Mouse (Mus musculus) heart, embryonic 14.5 days (tissue): ENCODE data around the gene Neto2. TPM values are rescaled to one million over a fixed set of nuclear protein-coding genes. Genes with fewer than 3 reads are reported as not detected.
A peak's percentile ranks its signal among the peaks of the same experiment; 100 is the strongest.

ENCODE experiments used
- ATAC-seq: fragments of 200-750 bp; cut with Nextera tagmentation; 2 replicates; pipeline ENCODE4 v1.8.0; 2017; ENCODE audit warnings: low read depth, moderate TSS enrichment; ENCODE audit not compliant: insufficient number of reproducible peaks, insufficient read depth, low FRiP score
- H3K27ac ChIP-seq, 2 experiments: fragments of 200-500 bp in 1 of 2; fragments of 300-500 bp in 1 of 2; sonication (generic) in 1 of 2; replicated peaks in 1 of 2; 2 replicates each; pipeline ENCODE4 v1.5.1; 2012 to 2014; ENCODE audit warnings: low read depth in 2 of 2, low read length in 2 of 2, control low read depth in 1 of 2, mild to moderate bottlenecking in 1 of 2, mixed read lengths in 1 of 2; ENCODE audit not compliant: control insufficient read depth in 1 of 2, insufficient read depth in 1 of 2
- H3K27me3 ChIP-seq: fragments of 300-500 bp; sonication (generic); 2 replicates; pipeline ENCODE4 v1.6.1; 2014; ENCODE audit warnings: mild to moderate bottlenecking, low read length, control low read depth; ENCODE audit not compliant: control insufficient read depth, insufficient read depth
- H3K36me3 ChIP-seq: fragments of 300-500 bp; sonication (generic); 2 replicates; pipeline ENCODE4 v1.6.1; 2014; ENCODE audit warnings: mild to moderate bottlenecking, control low read depth, low read length, mixed read lengths; ENCODE audit not compliant: control insufficient read depth, insufficient read depth
- H3K4me1 ChIP-seq, 2 experiments: fragments of 200-500 bp in 1 of 2; fragments of 300-500 bp in 1 of 2; sonication (generic) in 1 of 2; 2 replicates each; pipeline ENCODE4 v1.6.1; 2012 to 2014; ENCODE audit warnings: low read length in 2 of 2, control low read depth in 1 of 2, mixed read lengths in 1 of 2; ENCODE audit not compliant: control insufficient read depth in 2 of 2, insufficient read depth in 2 of 2
- H3K4me2 ChIP-seq: fragments of 300-500 bp; sonication (generic); 2 replicates; pipeline ENCODE4 v1.6.1; 2014; ENCODE audit warnings: mild to moderate bottlenecking, low read length
- H3K4me3 ChIP-seq, 2 experiments: fragments of 200-500 bp in 1 of 2; fragments of 300-500 bp in 1 of 2; sonication (generic) in 1 of 2; 2 replicates each; pipeline ENCODE4 v1.5.1; 2012 to 2014; ENCODE audit warnings: low read length in 2 of 2, mild to moderate bottlenecking in 2 of 2, control low read depth in 1 of 2, low read depth in 1 of 2, moderate library complexity in 1 of 2; ENCODE audit not compliant: control insufficient read depth in 1 of 2, insufficient read depth in 1 of 2
- H3K9ac ChIP-seq: fragments of 300-500 bp; sonication (generic); 2 replicates; pipeline ENCODE4 v1.6.1; 2014; ENCODE audit warnings: mild to moderate bottlenecking, low read length
- H3K9me3 ChIP-seq: fragments of 300-500 bp; sonication (generic); 2 replicates; pipeline ENCODE4 v1.6.1; 2016; ENCODE audit warnings: low read length, control low read depth; ENCODE audit not compliant: control insufficient read depth
- whole genome bisulfite sequencing: fragments of 180-500 bp; shearing (Covaris S2); extraction: QIAGEN DNeasy Blood & Tissue Kit; methylation state at CpG from one replicate; pipeline ENCODE4 v1.1.7; 2014; 5-methylcytosine and 5-hydroxymethylcytosine counted together
- polyA plus RNA-seq: library from polyadenylated mRNA; unstranded; fragments of >200 nt; fragmentation: Nextera tagmentation; extraction: Ambion mirVana; gene quantifications from 2 replicates; pipeline ENCODE4 v1.2.1, GENCODE M21; 2014

Gene Neto2
- polyA plus RNA-seq, 1 experiment from 2014 or later: 4.5 TPM

DNA sequence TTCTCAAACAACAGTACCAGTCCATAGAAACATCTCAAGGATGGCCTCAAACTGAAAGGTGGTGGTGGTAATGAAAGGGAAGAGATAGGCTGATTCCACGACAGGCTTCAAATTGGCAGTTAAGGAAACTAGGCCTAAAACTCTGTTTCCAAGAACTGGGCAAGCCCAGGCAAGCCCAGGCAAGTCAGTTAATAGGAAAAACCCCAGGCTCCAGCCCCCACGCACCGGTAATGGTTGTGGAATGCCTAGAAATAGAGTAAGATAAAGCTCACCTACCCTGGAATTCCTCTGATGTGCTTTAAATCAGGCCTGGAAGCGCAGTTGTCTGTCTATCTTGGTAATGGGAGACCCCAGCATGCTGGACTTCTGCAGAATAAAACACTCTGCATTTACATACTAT, 98.0 kb downstream of the Neto2 start:
- WGBS: 55% methylated on average over 4 of the region's 4 CpGs
- Histone ChIP-seq H3K9ac (no peak overlapping the region), H3K27ac (no peak overlapping the region), H3K4me3 (no peak overlapping the region), H3K4me2 (no peak overlapping the region), H3K27me3 (no peaks in the 10 kb centered on the region), H3K9me3 (no peaks in the 10 kb centered on the region), H3K4me1 (no peaks in the 10 kb centered on the region), H3K36me3 (no peaks in the 10 kb centered on the region)
- no peak for ATAC-seq

DNA sequence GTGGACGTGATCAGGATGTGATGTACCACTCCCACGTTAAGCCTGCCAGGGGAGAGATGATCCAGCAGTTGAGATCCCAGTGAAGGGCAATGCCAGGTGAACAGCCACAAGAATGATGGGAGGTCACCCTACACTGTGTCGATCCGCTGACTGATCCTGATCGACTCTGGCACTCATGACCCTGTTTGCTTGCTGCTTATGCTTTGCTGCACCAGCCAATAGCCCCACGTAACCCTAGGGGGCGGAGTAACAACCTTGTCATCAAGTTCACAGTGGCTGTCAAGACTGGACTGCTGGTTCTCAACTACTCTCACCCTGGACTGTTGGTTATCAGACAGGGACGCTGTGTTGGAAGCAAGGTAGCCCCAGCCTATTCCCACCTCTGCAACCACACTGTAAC, 99.0 kb downstream of the Neto2 start:
- Histone ChIP-seq H3K36me3 (no peaks in the 10 kb centered on the region), H3K4me1 (no peaks in the 10 kb centered on the region), H3K27me3 (no peaks in the 10 kb centered on the region), H3K4me3 (no peak overlapping the region), H3K9me3 (no peaks in the 10 kb centered on the region), H3K27ac (no peak overlapping the region), H3K4me2 (no peak overlapping the region), H3K9ac (no peak overlapping the region)
- no peak for ATAC-seq
- 48% methylated on average over 8 of the region's 8 CpGs for WGBS

DNA sequence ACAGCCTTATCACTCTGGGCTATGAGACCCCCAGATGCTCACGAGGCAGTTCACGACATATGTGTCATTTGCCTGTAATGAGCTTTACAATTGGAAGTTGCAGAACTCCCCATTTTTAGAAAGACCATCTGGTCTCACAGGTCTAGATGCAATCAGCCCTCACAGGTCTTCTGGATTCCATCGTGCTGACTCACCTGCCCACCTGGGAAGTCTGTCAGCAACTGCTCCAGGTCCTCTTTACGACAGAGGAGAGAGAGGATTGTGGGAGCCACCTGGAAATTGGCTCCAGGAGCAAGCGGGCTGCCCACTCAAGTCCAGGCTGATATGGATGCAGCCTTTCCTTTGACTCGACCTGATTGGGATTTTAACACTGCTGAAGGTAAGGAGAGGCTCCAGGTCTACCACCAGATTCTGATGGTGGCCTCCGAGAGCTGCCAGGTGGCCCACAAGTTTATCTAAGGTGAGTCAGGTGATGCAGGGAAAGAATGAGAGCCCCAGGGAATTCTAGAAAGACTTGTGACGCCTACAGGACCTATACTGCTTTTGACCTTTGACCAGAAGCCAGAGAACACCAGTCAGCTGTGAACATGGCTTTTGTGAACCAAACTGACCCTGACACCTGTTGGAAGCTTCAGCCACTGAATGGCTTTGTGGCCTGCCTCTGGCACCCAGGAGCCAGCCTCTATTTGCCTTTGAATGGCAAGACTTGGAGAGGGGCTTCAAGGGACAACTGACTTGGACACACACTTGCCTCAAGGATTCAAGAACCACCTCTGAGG, 103.1 kb downstream of the Neto2 start:
- H3K4me2 ChIP-seq: no peak overlapping the region
- ATAC-seq: no peak
- H3K36me3 ChIP-seq: no peaks in the 10 kb centered on the region
- H3K27ac ChIP-seq: no peak overlapping the region
- H3K4me3 ChIP-seq: no peak overlapping the region
- no peaks in the 10 kb centered on the region for H3K27me3 ChIP-seq
- 0 out of 4 replicates have a peak, but pooled peaks cover 0 to 2% of the 10 kb centered on the region in 2 experiments for H3K4me1 ChIP-seq
- 61% methylated on average over 8 of the region's 8 CpGs for WGBS
- H3K9me3 ChIP-seq: no peaks in the 10 kb centered on the region
- no peak overlapping the region for H3K9ac ChIP-seq

DNA sequence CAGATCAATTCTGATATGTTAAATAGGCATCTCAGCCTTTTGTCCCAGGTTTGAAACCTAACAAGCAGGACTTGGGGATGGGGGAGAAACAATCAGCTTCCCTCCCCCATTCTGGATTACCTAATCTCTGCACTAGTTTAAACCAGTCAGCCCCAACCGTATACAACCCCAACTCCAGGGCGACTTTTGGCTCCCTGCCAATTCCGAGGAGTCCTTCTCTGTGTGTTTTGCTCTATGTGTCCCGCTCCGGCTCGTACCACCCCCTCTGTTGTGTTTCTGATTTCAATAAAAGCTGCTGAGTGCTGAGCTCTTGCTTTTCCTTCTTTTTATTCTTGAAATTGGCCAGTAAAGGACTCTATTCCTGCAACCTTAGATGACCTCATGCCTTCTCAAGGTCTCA, 105.3 kb downstream of the Neto2 start:
- Histone ChIP-seq H3K4me3 (no peak overlapping the region), H3K4me2 (peak overlapping the region; percentile 12; the same call in 1 of the 2 replicates), H3K27ac (no peak overlapping the region), H3K9ac (no peak overlapping the region), H3K36me3 (no peaks in the 10 kb centered on the region), H3K9me3 (no peaks in the 10 kb centered on the region), H3K27me3 (no peaks in the 10 kb centered on the region), H3K4me1 (0 out of 4 replicates have a peak, but pooled peaks cover 0 to 2% of the 10 kb centered on the region in 2 experiments)
- WGBS: 16% methylated on average over 6 of the region's 6 CpGs
- ATAC-seq: no peak

DNA sequence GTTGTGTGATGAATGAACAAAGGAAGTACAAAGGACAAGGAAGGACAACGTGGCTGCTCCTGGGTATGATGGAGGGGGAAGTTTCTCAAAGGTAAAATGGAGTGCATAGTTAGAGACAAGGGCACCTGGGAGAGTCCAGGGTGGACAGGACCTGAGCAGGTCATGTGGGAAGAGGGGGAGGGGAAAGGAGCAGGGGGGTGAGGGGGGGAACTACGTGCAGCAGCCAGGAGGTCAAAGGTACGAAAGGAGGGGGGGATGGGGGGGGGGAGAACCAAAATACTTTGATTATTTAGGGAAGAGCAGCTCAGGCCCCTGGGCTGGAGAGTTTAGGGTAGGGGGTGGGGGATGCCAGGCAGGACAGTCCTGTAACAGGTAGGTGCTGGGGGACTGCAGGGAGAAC, 105.7 kb downstream of the Neto2 start:
- no peaks in the 10 kb centered on the region for H3K9me3 ChIP-seq
- WGBS: 56% methylated on average over 3 of the region's 3 CpGs
- no peak overlapping the region for H3K4me2 ChIP-seq
- no peak overlapping the region for H3K4me3 ChIP-seq
- no peak for ATAC-seq
- H3K9ac ChIP-seq: no peak overlapping the region
- H3K27ac ChIP-seq: no peak overlapping the region
- H3K36me3 ChIP-seq: no peaks in the 10 kb centered on the region
- 0 out of 4 replicates have a peak, but pooled peaks cover 0 to 2% of the 10 kb centered on the region in 2 experiments for H3K4me1 ChIP-seq
- no peaks in the 10 kb centered on the region for H3K27me3 ChIP-seq

DNA sequence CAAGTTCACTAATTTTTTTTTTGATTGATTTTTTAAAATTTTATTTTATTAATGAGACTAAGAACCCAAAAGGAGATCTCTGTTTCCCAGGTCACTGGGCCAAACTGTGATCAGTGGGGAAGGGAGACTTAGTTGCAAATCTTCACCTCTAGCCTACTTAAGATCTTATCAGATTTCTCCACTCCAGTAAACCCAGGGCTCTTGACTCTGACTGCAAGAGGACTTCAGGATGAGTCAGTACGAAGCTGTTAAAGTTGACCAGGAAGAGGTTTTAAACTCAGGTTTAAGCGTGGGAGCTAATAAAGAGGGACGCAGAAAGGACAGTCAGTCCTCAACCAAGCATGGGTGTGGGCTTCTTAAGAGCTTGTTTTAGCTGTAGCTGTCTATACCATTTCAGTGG, 107.4 kb downstream of the Neto2 start:
- no peak overlapping the region for H3K9ac ChIP-seq
- ATAC-seq: no peak
- no peak overlapping the region for H3K27ac ChIP-seq
- H3K36me3 ChIP-seq: no peaks in the 10 kb centered on the region
- H3K4me1 ChIP-seq: 0 out of 4 replicates have a peak, but pooled peaks cover 0 to 4% of the 10 kb centered on the region in 2 experiments
- no peak overlapping the region for H3K4me2 ChIP-seq
- 59% methylated on average over 3 of the region's 3 CpGs for WGBS
- H3K9me3 ChIP-seq: no peaks in the 10 kb centered on the region
- H3K4me3 ChIP-seq: no peak overlapping the region
- no peaks in the 10 kb centered on the region for H3K27me3 ChIP-seq

DNA sequence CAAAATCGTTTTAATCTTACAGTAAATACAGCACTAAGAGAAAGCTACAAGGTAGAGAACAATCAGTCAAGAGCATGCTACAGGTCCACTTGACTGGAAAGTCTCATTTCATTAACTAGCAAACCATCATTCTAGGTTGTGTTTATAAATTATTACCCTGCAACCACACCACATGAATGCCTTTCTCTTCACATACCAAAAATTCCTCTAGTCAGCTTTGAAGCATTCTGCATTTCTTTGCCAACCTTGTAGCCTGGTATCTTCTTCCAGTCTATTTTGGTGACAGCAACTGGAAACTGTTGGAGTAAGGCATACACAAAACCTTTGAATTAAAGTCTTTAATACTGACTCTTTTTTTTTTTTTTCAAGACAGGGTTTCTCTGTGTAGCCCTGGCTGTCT, 109.2 kb downstream of the Neto2 start:
- Histone ChIP-seq H3K27ac (no peak overlapping the region), H3K4me2 (no peak overlapping the region), H3K4me3 (no peak overlapping the region), H3K9ac (no peak overlapping the region), H3K4me1 (0 out of 4 replicates have a peak, but pooled peaks cover 0 to 4% of the 10 kb centered on the region in 2 experiments), H3K27me3 (no peaks in the 10 kb centered on the region), H3K9me3 (no peaks in the 10 kb centered on the region), H3K36me3 (no peaks in the 10 kb centered on the region)
- 70% methylated on average over 1 of the region's 1 CpGs for WGBS
- no peak for ATAC-seq

DNA sequence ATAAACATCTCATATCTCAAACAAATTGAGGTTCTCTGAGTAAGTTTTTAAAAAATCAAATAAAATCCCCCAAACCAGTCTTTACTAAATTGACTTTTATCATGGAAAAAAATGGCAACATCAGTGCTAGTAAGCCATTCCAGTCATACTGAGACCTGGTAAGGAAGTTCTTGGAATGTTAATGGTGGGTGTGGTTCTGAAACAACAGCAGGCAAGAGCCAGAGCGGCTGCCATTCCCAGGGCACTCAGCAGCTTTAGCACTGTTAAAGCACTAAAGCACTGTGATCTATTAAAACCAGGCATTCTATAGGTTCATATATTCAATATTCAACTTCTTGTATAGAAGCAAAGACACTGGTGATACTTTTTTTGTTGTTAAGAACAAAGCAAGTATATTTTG, 110.5 kb downstream of the Neto2 start:
- Histone ChIP-seq H3K9ac (no peak overlapping the region), H3K27ac (no peak overlapping the region), H3K36me3 (no peaks in the 10 kb centered on the region), H3K4me2 (no peak overlapping the region), H3K9me3 (no peaks in the 10 kb centered on the region), H3K27me3 (no peaks in the 10 kb centered on the region), H3K4me1 (0 out of 4 replicates have a peak, but pooled peaks cover 0 to 2% of the 10 kb centered on the region in 2 experiments), H3K4me3 (no peak overlapping the region)
- no peak for ATAC-seq
- 55% methylated on average over 1 of the region's 1 CpGs for WGBS
